Mouse (Mus musculus): ENCODE results near the gene Gzmm.

Gzmm gene

DNA sequence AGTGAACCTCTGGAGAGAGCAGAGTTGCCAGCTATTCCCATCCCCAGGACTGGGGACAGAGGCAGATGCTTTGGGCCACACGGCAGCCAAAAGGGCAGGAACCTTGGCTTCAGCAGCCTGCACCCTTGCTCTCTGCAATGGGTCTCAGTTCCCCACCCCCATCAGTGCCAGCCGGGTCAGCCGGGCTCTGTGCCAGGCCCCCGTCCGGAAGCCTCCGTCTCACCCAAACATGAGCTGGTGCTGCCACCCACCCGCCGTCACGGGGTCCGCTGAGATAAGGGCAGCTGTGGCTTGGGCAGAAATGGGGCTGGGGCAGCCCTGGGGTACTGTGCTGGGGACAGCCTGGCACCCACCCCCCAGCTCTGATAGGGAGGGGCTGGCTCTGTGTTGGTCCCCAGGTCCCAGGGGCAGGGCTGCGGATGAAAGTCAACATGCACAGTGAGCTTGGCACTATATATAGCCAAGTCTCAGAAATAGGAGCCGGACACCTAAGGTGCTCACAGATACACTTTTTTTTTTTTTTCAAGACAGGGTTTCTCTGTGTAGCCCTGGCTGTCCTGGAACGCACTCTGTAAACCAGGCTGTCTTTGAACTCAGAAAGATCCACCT lies 40.6 kb downstream of the Gzmm start:
- DNase-seq: no peak

DNA sequence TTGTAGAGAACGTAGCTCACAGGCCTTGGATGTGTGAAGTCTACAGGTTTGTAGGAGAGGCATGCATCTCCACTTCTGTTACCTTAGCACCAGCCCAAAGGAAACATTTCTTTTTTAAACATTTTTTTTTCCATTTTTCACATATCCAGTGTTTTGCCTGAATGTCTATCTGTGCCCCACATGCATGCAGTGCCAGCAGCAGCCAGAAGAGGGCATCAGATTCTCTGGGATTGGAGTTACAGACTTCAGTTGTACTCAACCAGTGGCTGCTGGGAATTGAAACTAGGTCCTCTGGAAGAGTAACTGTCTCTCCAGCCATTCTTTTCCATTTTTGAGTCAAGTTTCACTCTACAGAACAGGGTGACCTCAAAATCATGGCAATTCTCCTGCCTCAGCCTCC lies 43.7 kb downstream of the Gzmm start:
- DNase-seq: peak; percentile 48 to 51

GRCm38 (mm10) chr10:79733847-79734246 lies 45.0 kb downstream of the Gzmm start:
- DNase-seq: no peak

GRCm38 (mm10) chr10:79735361-79735760 lies 46.5 kb downstream of the Gzmm start:
- peak; percentile 38 to 61 for DNase-seq

DNA sequence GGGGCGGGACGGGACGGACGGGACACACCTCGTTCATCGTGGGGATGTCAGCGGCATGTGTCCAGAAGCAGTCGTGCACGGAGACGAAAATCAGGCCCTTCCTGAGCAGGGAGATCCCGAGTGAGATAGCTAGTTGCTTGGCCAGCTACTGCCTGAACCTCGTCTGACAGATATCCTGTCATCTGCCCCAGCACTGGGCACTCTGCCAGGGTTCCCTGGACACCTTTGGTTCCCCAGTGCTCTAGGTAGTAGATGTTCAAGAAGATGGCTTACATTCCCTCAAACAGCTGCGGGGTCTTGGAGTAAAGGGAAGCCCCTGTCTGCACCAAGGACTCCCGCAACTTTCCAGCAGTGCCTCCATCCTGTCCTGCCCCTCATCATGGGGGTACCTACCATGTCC lies 47.9 kb downstream of the Gzmm start:
- no peak for DNase-seq

DNA sequence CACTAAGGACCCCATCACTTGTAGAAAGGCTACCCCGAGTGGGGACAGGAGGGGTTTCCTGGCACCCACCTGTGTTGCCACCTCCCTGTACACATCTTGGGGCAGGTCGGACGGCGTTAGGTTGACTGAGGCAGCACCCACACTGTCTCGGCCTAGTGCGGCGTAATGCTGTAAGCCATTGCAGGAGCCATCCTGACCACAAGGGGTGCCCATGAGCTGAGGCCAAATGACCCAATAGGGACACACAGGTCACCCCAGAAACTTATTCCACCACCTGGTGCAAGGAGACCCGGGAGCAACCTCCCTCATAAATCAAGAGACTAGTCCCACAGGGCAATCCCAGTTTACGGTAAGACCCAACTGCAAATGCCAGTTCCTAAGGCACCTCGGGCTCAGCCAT lies 49.4 kb downstream of the Gzmm start:
- DNase-seq: no peak

DNA sequence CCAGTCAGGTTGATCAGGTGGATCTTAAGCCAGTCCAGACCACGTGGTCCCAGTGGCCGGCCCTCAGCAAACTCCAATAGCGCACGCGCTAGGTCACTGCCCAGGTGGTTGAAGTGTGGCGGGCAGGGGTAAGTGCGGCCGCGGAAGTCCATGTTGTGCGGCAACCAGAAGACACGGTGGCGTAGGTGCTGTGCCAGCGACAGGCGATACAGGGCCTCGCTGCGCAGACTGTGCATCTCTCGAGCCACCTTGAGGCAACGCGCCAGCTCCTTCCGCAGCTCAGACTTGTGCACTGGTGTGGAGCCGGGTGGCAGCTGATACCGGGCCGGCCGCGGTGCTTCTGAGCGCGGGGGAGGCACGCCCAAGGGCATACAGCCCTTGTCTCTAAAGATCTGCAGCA lies 50.4 kb downstream of the Gzmm start:
- no peak for DNase-seq

GRCm38 (mm10) chr10:79740863-79741262 lies 52.0 kb downstream of the Gzmm start:
- no peak for DNase-seq

GRCm38 (mm10) chr10:79743161-79743560 lies 54.3 kb downstream of the Gzmm start:
- no peak for DNase-seq

DNA sequence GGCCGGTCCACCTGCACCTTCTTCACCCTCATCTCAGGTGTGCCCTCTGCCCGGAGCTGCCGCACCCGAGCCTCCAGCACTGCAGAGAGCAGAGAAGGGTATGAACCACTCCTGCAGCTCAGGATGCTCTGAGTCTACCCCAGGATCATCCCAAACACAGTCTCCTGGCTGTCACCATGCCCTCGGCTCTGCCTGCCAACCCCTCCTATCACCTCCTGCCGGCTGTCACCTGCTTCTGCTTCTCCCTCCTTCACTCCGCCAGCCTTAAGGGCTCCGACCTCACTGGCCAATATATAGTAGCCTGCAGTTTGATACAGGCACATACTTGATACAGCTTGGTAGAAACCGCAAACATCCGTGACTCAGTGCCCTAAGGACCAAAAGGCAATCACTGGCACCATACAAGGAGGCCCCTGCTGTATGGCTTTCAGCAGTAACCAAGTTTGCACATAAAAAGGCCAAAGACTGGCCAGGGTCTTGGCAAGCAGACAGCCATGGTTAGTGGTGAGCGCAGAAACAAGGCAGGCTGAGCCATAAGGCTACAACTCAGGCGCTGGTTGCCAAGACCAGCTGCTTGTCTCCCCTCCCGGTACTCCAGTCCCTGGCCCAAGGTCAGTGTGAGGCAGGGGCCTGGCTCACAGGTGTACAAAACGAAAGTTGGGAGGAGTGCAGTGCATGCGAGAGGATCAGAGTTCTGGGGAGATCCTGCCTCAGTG lies 55.0 kb downstream of the Gzmm start:
- DNase-seq: no peak
